Mouse (Mus musculus): ENCODE measurements around the gene 9530003J23Rik.

Gene 9530003J23Rik

DNA sequence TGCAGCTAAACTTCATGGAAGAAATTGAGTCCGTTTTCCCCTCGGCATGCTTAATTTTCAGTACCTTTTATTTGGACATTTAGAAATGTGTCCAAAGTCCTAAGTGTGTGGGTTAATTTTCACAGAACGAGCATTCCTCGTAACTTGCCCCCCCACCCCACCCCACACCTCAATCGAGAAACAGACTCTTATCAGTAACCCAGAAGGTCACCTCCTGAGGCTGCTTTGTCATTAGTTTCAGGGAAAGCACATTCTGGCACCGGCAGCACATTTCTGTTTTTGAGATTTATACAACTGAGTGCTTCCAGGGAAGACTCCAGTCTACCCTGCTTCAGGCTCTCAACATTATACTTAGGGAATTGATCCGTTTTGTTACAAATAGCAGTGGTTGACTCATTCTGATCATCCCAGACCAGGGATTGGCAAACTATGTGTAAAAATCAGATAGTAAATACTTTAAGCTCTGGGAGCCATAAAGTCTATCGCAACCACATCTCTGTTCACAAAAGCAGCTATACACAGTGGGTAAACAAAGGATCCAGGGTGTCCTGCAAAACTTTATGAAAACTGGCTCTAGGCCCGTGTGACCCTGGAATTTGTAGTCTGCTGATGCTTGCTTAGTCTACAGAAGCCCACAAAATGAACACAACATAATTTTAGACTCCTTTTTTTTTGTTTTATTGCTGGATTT lies 53.0 kb downstream of the 9530003J23Rik start:
- no peak for DNase-seq (ENCODE audit: low read depth, low spot score)

Data from CD4-positive helper T cell, adult 2 months (primary cell).